Mouse (Mus musculus) cerebellum, postnatal 36 days (tissue): ENCODE results near the gene Gm8257.
"Not testable (repeated sequence)": the region's sequence is repeated elsewhere in the genome, so short reads cannot be mapped to it uniquely, and the experiment has no call there.

ENCODE experiments used
- DNase-seq, 2 experiments: peaks; one replicate each; pipeline ENCODE4 v3.0.0; 2021 to 2022; ENCODE audit warnings: mixed read lengths in 2 of 2

The Gm8257 gene

DNA sequence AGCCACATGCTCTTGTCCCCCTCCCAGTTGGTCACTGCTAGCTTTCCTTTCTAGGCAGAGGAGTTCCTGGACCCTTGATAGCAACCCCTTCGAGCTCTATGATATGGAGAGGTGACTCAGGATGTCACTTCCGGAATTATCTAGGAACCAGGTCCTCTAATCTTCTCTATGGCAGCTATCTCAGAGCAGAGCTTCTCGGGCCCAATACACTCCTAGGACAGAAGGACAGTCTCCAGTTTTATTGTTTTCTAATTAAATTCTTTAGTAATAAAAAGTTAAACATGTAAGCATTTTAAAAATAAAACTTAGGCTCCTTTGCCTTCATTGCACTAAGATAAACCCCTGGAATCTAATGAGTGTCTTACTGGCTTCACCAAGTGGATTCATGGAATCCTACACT lies at the start of gene Gm8257:
Gene Gm8257 (minus strand): TSS at position 101 of the 400 bp plus-strand sequence.
- not testable (repeated sequence) for DNase-seq

DNA sequence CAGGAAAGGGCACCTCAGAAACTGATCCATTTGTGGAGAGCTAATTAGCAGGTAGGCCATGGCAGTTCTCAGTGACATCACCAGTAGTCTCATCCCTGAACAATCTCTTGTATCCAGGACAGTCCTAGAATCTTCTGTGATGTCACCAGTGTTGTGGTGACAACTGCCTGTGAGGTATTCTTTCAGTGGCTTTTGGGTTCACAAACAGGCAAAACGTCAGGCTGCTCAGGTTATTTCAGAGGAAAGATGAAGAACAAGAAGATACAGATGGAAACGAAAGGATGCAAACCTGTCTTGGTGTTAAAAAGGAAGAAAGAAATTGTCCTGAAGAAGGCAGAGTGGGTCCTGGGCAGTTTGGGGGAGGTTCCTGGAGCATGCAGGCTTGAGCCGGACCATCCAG lies 44.0 kb upstream of the Gm8257 start, which contains the start of gene Gm8267:
Gene Gm8267 (minus strand): TSS at position 101 of the 400 bp plus-strand sequence.
- no peak for DNase-seq

DNA sequence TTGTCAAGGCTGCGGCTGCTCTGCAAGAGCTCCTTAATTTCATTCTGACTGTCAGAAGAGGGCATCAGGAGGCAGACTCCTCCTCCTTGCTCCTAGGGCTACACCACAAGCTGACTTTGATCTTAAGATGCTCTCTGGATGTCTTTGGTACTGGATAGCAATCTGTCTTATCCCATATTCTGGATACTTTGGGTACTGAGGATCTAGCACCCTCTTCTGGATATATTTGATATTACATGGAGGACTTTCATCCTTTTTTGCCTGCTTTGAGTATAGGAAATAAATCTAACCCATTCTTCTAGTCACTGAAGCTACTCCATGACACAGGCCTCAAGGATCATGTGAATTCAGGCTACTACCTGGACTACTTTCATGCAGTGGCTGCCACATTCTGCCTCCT lies 36.5 kb upstream of the Gm8257 start:
- DNase-seq = not testable (repeated sequence)

DNA sequence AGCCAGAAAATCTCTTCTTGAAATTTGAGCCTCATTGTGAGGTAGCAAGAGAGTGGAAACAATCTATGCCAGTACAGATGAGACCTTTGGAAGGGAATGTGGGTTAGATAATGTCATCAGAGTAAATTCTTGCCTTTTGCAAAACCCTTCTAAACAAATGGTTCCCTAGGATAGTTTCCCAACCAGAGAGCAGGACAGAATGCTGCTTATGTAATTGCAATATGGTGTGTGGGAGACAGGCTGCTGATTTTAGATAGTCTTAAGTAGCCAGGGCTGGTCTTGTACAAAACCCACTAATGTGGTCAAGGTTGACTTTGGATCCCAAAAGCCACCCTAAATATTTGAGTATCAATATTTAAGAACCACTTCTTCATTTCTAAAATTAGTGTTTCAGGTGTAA lies 24.5 kb upstream of the Gm8257 start:
- DNase-seq = not testable (repeated sequence)

DNA sequence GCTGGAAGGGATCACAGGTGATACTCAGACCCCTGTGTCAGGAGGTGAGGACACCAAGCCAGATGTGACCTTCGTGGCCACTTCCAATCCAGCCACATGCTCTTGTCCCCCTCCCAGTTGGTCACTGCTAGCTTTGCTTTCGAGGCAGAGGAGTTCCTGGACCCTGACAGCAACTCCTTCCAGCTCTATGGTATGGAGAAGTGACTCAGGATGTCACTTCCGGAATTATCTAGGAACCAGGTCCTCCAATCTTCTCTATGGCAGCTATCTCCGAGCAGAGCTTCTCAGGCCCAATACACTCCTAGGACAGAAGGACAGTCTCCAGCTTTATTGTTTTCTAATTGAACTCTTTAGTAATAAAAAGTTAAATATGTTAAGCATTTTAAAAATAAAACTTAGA lies 78.5 kb downstream of the Gm8257 start, which contains the start of gene Gm5624:
Gene Gm5624 (minus strand): TSS at position 202 of the 400 bp plus-strand sequence.
- DNase-seq = not testable (repeated sequence)
